Mouse (Mus musculus) CH12.LX (cell line): ENCODE measurements at regions not wholly inside any gene's neighbourhood (a gene's known extent, or its start where the extent isn't known, plus 50 kb on each side); places are given as distances from the start of the nearest gene placed in this dataset.

Experiments used
- BHLHE40 ChIP-seq: IDR thresholded peaks from 2 replicates; pipeline ENCODE4 v1.6.1; 2011; ENCODE audit warnings: mild to moderate bottlenecking, low read depth, low read length, improper control_type of control experiment
- CHD2 ChIP-seq: IDR thresholded peaks from 2 replicates; pipeline ENCODE4 v1.6.1; 2011; ENCODE audit warnings: low read length, improper control_type of control experiment
- JUND ChIP-seq: conservative IDR thresholded peaks from 2 replicates; pipeline ENCODE4 v1.6.1; 2011; ENCODE audit warnings: low read depth, low read length, improper control_type of control experiment
- POLR2A ChIP-seq: IDR thresholded peaks from 2 replicates; pipeline ENCODE4 v1.6.1; 2011; ENCODE audit warnings: low read depth, mild to moderate bottlenecking, improper control_type of control experiment, low read length

DNA sequence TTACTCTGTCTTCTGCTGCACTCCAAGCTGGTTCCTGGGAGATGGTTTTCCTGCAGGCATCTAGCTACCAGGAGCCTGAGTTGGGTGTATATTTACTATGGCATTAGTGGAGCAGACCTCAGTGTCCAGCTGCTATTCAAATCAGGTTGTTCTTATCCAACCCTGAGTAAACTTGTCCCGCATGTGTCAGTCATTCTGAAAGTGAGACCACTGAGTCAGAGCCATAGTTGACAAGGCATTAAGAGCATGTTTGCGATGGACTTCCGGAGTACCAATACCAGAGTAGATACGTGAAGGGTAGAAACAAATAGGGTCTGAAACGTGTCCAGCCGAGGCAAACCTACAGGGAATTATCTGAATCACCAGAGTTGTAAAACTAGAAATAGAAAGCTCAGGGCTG lies 520.6 kb downstream of the Defb40 start:
- TF ChIP-seq POLR2A (no peak), BHLHE40 (peak; percentile 75), JUND (peak; percentile 83), CHD2 (no peak)
